8 mouse cellular contexts compared by ENCODE assay signal in genomic region chr17:13492649-13493277, GRCm38 (mm10).
A peak's percentile ranks its signal among the peaks of the same experiment; 100 is the strongest.
DNase-seq lines count a peak whose midpoint lies in the region; ATAC-seq and TF ChIP-seq lines count a peak whose summit lies in the region.
"Not testable (repeated sequence)": the region's sequence is repeated elsewhere in the genome, so short reads cannot be mapped to it uniquely, and the experiment has no call there.

No protein-coding gene starts in this region.

- TF ChIP-seq EP300 in CH12.LX (IDR thresholded peaks at IDR 0.05; ENCODE audit: low read length): not testable (repeated sequence)

- H3K9ac ChIP-seq in CH12.LX (ENCODE audit: insufficient read depth, low read depth); intestine, embryonic 16.5 days (ENCODE audit: low read depth, low read length); stomach, embryonic 15.5 days: not testable (repeated sequence)

- WGBS in cerebellum, adult 2 months: 11% methylated on average over 4 of the region's 7 CpGs
- 76% methylated on average over 4 of the region's 7 CpGs for WGBS in forebrain, embryonic 10.5 days
- 47% methylated on average over 4 of the region's 7 CpGs for WGBS in heart, embryonic 10.5 days
- WGBS in intestine, embryonic 16.5 days: 26% methylated on average over 3 of the region's 7 CpGs
- WGBS in stomach, embryonic 15.5 days: 20% methylated on average over 4 of the region's 7 CpGs

- H3K27ac ChIP-seq in CH12.LX (ENCODE audit: insufficient read depth, low read depth); cerebellum, adult 2 months (ENCODE audit: insufficient read depth, low read length); forebrain, embryonic 10.5 days; intestine, embryonic 16.5 days (ENCODE audit: low read length); stomach, embryonic 15.5 days: not testable (repeated sequence)
- H3K27ac ChIP-seq in heart, embryonic 10.5 days: 0 out of 2 replicates have a peak overlapping the region, but pooled peaks have one; percentile 29

- not testable (repeated sequence) for TF ChIP-seq RAD21 in CH12.LX (IDR thresholded peaks at IDR 0.05; ENCODE audit: low read depth, low read length)

- H3K27me3 ChIP-seq in CH12.LX (replicated peaks); cerebellum, adult 2 months (ENCODE audit: control insufficient read depth, insufficient read depth, low read length); forebrain, embryonic 10.5 days (ENCODE audit: poor library complexity, severe bottlenecking); heart, embryonic 10.5 days (ENCODE audit: insufficient read depth, poor library complexity, severe bottlenecking); intestine, embryonic 16.5 days (replicated peaks; ENCODE audit: control insufficient read depth, insufficient read depth, low read length); stomach, embryonic 15.5 days (replicated peaks): not testable (repeated sequence)

- H3K4me1 ChIP-seq in CH12.LX (ENCODE audit: control insufficient read depth in 1 of 2, insufficient read depth in 2 of 2): peaks cover 16 to 38% of the 10 kb centered on the region in 2 experiments
- H3K4me1 ChIP-seq in cerebellum, adult 2 months (ENCODE audit: control insufficient read depth, insufficient read depth, low read length); forebrain, embryonic 10.5 days; intestine, embryonic 16.5 days (ENCODE audit: control insufficient read depth, insufficient read depth, low read length); stomach, embryonic 15.5 days: not testable (repeated sequence)
- H3K4me1 ChIP-seq in heart, embryonic 10.5 days: peaks cover 26% of the 10 kb centered on the region

- not testable (repeated sequence) for H3K4me2 ChIP-seq in CH12.LX (ENCODE audit: insufficient read depth, low read depth, poor library complexity, severe bottlenecking); intestine, embryonic 16.5 days (ENCODE audit: low read depth, low read length); stomach, embryonic 15.5 days

- TF ChIP-seq CTCF in CH12.LX (conservative IDR thresholded peaks at IDR 0.05 in 1 of 2, IDR thresholded peaks at IDR 0.05 in 1 of 2; ENCODE audit: low read depth in 2 of 2, low read length in 2 of 2); cerebellum, adult 2 months (IDR thresholded peaks at IDR 0.05; ENCODE audit: borderline replicate concordance, insufficient read depth, low read depth, low read length): not testable (repeated sequence)

- H3K36me3 ChIP-seq in CH12.LX (replicated peaks in 1 of 2; ENCODE audit: control insufficient read depth in 1 of 2, insufficient read depth in 1 of 2, low read length in 1 of 2); forebrain, embryonic 10.5 days (replicated peaks); heart, embryonic 10.5 days; intestine, embryonic 16.5 days (ENCODE audit: control insufficient read depth, insufficient read depth, low read length); stomach, embryonic 15.5 days: not testable (repeated sequence)

- not testable (repeated sequence) for H3K4me3 ChIP-seq in CH12.LX (replicated peaks in 1 of 3; ENCODE audit: low read depth in 2 of 3, low read length in 2 of 3, poor library complexity in 1 of 3); cerebellum, adult 2 months (replicated peaks; ENCODE audit: insufficient read depth, low read depth, low read length); forebrain, embryonic 10.5 days; heart, embryonic 10.5 days; intestine, embryonic 16.5 days (ENCODE audit: low read length); stomach, embryonic 15.5 days (replicated peaks)

- not testable (repeated sequence) for H3K9me3 ChIP-seq in CH12.LX (replicated peaks; ENCODE audit: low read length); forebrain, embryonic 10.5 days; heart, embryonic 10.5 days; intestine, embryonic 16.5 days (ENCODE audit: control insufficient read depth, low read length); stomach, embryonic 15.5 days

- DNase-seq in CH12.LX (ENCODE audit: extremely low read depth); heart, embryonic 10.5 days (ENCODE audit: low spot score): not testable (repeated sequence)
- DNase-seq in adrenal gland, adult (ENCODE audit: inconsistent age in 2 of 2, low spot score in 1 of 2): peak; percentile 56 to 82
- peak; percentile 38 to 49 for DNase-seq in cerebellum, adult 2 months
- DNase-seq in forebrain, embryonic 10.5 days (ENCODE audit: extremely low spot score, low spot score): peak; percentile 5

- TF ChIP-seq POLR2A in CH12.LX (IDR thresholded peaks at IDR 0.05; ENCODE audit: low read depth, low read length); cerebellum, adult 2 months (IDR thresholded peaks at IDR 0.05; ENCODE audit: borderline replicate concordance, insufficient read depth, low read length): not testable (repeated sequence)

- not testable (repeated sequence) for H3K79me2 ChIP-seq in CH12.LX (replicated peaks; ENCODE audit: control insufficient read depth, extremely low read depth, insufficient read depth, poor library complexity, severe bottlenecking)

- in situ Hi-C loops in CH12.LX (cut with MboI; ENCODE audit: low pct_ligation_motif_present, low pct_unique_long_range_greater_than_20kb, low sequenced_read_pairs): not testable (repeated sequence)

- dilution Hi-C loops in CH12.LX (cut with MboI; ENCODE audit: extremely low pct_ligation_motif_present, extremely low pct_unique_long_range_greater_than_20kb, low sequenced_read_pairs): not testable (repeated sequence)

- peak; percentile 76 for ATAC-seq in intestine, embryonic 16.5 days
- ATAC-seq in megakaryocyte-erythroid progenitor cell, adult 5-6 weeks (replicated peaks; ENCODE audit: low FRiP score, low TSS enrichment, poor library complexity, severe bottlenecking): peak; percentile 31
- ATAC-seq in stomach, embryonic 15.5 days (ENCODE audit: insufficient read depth, low FRiP score, low read depth): peak; percentile 51

TF ChIP-seq in CH12.LX, 34 proteins besides CTCF, POLR2A, EP300 and RAD21:
- peak; percentile 88 for TF ChIP-seq BHLHE40 (IDR thresholded peaks at IDR 0.05; ENCODE audit: low read depth, low read length)
